Mouse (Mus musculus) mature B cell (primary cell): ENCODE data around the gene Grip1.

Experiments used
- in situ Hi-C: fragments of 300-500 bp; cut with MboI; formaldehyde crosslinking; loops from 2 replicates; pipeline ENCODE4 v1.14.3; 2019

Gene Grip1

GRCm38 (mm10) chr10:119757219-119757618, 303.6 kb downstream of the Grip1 start:
- in situ Hi-C loops, result no loop called here

DNA sequence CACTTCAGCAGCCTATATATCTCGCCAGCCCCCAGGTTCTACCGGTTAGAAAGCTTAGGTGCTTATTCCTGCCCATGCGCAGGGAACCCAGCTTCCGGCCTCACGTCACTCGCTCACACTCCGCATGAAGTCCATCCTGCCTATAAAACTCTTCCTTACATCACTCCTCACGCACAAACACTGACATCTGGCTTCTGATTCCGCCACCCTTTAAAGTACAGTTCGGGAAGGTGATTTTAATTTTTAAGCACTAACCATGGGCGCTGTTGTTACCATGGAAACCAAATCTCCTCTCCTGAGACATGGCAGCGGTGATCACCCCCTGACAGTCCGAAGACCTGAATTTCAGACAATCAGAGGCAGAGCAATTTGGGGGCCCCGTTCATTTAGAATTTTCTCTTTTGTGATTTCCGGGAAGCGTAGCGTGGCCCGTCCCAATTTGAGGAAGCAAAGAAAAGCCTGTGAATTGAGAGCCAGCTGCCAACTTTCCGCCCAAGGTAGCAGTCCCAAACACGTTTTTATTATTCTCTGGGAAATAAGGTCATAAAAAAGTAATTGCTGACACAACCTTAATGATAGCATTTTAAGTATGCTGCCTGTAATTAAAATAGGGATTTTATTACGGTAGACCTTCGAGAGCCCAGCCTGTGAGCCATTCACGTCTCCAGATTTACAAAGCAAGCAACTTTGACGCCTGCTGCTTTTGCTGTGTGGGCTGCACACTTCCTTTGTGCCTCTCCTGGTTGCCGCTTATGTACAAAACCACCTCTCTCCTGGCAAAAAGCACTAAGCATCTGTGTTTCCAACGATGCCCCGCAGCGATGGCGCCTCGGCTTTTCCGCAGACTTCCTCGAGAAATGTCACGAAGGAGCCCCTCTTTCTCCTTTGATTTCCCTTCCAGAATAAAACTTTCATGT, 308.1 kb downstream of the Grip1 start:
- in situ Hi-C loops, result no loop called here

DNA sequence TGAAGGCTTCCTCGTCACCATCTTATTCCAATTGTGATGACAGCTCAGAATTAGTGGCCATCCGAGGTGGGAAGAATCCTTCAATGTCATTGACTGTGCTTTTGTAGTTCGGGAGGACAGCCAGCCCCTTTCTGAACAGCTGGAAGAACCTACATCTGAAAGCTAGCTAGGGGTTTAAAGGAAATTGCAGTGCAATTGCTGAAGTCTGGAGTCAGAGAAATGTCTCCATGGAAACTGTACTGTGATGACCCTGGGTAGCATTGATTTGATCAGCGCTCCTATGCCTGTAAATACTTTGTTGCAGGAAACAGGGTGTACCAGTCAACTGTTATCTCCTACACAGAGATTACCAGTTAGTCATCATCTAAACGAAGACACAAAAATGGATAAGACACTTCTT, 325.2 kb downstream of the Grip1 start:
- in situ Hi-C loops, result no loop called here

- in situ Hi-C loops, result no loop called here
Observed at GRCm38 (mm10) chr10:119779657-119780056, 326.0 kb downstream of the Grip1 start.

- in situ Hi-C loops, result no loop called here
Observed at GRCm38 (mm10) chr10:119790507-119790906, 336.9 kb downstream of the Grip1 start.

DNA sequence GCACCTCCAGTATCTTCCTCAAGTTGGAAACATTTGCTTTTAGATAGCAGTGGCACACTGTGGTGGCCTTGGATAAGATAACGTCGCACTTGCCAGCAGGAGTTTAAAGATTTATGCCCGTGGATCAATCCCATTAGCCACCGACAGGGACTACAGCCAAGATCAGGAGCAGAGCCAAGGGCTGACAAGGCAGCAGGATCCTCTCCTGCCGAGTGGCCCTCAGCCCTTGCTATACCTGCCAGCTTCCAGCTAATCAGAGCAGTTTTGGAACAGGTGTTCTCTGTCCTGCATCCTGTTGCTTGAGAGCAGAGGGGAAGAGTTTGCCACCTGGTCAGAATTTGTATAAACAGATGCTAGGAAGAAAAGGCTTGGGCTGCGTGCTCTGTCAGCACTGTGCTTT, 348.8 kb downstream of the Grip1 start:
- in situ Hi-C loops, result no loop called here

DNA sequence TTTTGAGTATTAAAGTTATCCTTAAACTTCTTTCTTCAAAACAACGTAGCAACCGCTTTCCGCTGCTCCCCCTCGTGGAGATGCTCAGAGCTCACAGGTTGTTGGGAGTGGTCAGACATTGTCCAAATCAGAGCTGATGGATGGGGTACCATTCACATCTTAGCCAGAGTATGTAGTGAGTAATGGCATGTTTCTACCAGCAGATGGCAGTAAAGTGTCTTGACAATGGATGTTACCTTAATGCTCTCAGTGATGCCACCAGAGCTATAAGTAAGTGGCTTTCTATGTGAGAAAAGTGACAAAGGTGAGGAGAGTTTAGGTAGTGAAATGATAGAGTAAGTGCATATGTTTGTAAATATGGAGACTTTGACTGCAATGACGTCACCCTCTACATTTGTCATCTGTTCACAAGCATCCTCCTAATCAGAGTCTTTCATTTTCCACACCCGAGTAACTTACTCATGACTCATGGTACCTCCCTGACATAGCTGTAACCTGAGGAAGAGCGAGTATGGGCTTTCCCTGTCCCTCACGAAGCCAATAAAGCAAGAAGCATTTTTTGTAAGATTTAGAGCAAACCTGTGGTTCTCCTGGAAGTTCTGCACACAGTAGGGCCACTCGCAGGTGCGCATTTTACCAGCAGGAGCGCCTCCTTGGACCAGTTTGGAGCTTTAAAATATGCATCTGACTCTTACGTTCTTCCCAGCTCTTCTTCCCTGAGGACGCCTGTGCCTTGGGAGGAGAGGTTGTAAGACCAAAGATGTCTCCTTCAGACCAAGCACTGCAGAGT, 350.2 kb downstream of the Grip1 start:
- in situ Hi-C loops, result no loop called here

GRCm38 (mm10) chr10:119804423-119804814, 350.8 kb downstream of the Grip1 start:
- in situ Hi-C loops, result no loop called here

GRCm38 (mm10) chr10:119805082-119805481, 351.5 kb downstream of the Grip1 start:
- in situ Hi-C loops, result no loop called here

DNA sequence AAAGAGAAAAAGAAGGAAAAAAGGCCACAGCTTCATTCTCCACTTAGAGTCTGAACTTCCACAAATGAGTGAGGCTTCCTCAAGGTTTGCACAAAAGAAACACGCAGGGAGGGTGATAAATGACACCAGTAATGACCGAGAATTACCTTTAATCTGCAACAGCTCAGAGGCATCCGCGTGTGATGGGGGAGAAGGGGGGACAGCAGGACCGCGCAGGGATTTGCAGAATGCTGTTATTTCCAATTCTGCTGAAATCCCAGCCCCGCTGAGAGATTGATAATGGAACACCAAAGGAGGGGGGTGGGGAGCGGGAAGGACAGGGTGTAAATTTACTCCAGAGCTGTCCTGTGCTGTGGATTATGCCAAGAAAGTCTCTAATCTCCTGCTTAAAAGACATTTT, 352.5 kb downstream of the Grip1 start:
- in situ Hi-C loops, result no loop called here

- in situ Hi-C loops, result no loop called here
Observed at GRCm38 (mm10) chr10:119808384-119808783, 354.8 kb downstream of the Grip1 start.

DNA sequence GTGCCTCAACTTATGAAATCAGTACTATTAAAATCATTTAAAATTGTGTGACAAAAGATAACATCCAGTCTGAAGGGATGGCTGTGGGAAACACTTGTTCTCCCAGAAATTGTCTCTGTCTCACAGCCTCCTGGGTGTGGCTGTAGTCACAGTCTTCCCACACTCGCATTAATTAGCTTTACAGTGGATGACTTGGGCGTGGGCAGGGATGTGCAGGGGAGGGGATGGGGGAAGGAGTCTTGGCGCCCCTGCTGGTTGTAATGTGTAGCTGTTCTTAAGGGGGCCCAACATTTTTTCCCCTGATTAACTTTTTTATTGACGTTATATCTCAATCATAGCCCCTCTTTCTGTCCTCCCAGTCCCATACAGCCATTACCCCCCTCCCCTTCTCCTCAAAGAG, 360.5 kb downstream of the Grip1 start:
- in situ Hi-C loops, result no loop called here

GRCm38 (mm10) chr10:119816001-119816400, 362.4 kb downstream of the Grip1 start:
- in situ Hi-C loops, result no loop called here

GRCm38 (mm10) chr10:119818381-119818780, 364.8 kb downstream of the Grip1 start:
- in situ Hi-C loops, result no loop called here

GRCm38 (mm10) chr10:119819102-119819681, 365.6 kb downstream of the Grip1 start:
- in situ Hi-C loops, result no loop called here

- in situ Hi-C loops, result no loop called here
Observed at GRCm38 (mm10) chr10:119819740-119820139, 366.1 kb downstream of the Grip1 start.

GRCm38 (mm10) chr10:119820428-119820827, 366.8 kb downstream of the Grip1 start:
- in situ Hi-C loops, result no loop called here

DNA sequence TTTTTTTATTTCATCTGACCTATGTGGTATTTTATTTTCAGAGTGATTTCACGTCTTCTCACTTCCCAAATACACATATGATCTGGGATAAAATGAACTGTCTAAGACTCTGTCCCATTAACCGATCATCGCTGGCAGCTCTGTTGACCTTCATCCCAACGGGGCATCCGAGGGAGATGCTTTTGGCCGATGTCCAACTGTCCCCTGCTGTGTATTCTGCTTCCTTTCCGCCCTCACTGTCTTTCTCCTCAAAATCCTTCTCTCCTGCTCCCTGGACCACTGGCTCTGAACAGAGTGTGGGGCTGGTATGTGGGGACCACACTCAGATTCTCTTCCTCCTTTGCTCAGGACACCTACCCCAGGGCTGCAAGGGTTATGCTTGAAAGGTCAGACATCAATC, 370.1 kb downstream of the Grip1 start:
- in situ Hi-C loops, result no loop called here

- in situ Hi-C loops, result no loop called here
Observed at GRCm38 (mm10) chr10:119824521-119824920, 370.9 kb downstream of the Grip1 start.

- in situ Hi-C loops, result no loop called here
Observed at GRCm38 (mm10) chr10:119830388-119830956, 376.8 kb downstream of the Grip1 start.

GRCm38 (mm10) chr10:119831086-119831485, 377.5 kb downstream of the Grip1 start:
- in situ Hi-C loops, result no loop called here

- in situ Hi-C loops, result no loop called here
Observed at GRCm38 (mm10) chr10:119833334-119833733, 379.7 kb downstream of the Grip1 start.
